Mouse (Mus musculus): ENCODE measurements around the gene Sh3gl2. TPM values are rescaled to one million over a fixed set of nuclear protein-coding genes. Genes with fewer than 3 reads are reported as not detected.

The Sh3gl2 gene
- 104 TPM in 2 replicates for polyA plus RNA-seq (2015; fragmentation: Nextera tagmentation; extraction: Ambion mirVana)

DNA sequence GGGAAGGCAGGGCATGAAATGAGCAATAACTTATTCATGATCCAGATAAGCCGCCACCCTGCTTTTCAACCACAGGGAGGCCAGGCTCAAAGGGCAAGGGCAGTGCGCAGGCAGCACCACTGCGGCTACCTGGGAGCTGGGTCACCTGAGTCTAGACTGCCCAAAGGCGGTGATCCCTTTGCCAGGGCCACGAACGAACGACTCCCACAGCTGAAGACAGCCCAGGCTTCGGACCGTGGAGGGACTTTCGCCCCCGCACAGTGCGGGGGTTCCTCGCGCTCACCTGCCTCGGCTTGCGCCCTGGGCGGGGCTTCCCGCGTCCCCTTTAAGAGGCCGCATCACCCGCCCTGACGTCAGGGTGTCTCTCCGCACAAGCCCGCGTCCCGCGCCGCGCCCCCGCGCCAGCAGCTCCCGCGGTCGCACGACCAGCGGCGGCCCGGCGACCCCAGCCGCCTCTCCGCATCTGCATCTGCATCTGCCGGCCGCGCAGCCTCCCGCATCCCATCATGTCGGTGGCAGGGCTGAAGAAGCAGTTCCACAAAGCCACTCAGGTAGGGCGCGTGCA lies at the start of gene Sh3gl2:
Sh3gl2 (plus strand) TSS at position 56 of the 565 bp plus-strand sequence.
- Histone ChIP-seq H3K36me3 (ENCODE audit: control insufficient read depth, insufficient read depth) (no peaks in the 10 kb centered on the region), H3K27me3 (replicated peaks; ENCODE audit: control insufficient read depth, insufficient read depth, low read length) (peaks cover 9% of the 10 kb centered on the region), H3K4me1 (replicated peaks; ENCODE audit: control insufficient read depth, insufficient read depth, low read length) (peaks cover 6% of the 10 kb centered on the region), H3K27ac (ENCODE audit: low read length) (peak within 1 kb of the TSS; percentile 84), H3K4me2 (ENCODE audit: low read length) (peak within 1 kb of the TSS; percentile 94), H3K4me3 (replicated peaks; ENCODE audit: low read length) (peak within 1 kb of the TSS; percentile 85), H3K9ac (replicated peaks; ENCODE audit: low read depth, low read length) (peak within 1 kb of the TSS; percentile 90), H3K9me3 (ENCODE audit: control insufficient read depth, low read length) (no peaks in the 10 kb centered on the region)
- WGBS: under 1% methylated on average over 48 of the region's 48 CpGs
- ATAC-seq: peak; percentile 87

DNA sequence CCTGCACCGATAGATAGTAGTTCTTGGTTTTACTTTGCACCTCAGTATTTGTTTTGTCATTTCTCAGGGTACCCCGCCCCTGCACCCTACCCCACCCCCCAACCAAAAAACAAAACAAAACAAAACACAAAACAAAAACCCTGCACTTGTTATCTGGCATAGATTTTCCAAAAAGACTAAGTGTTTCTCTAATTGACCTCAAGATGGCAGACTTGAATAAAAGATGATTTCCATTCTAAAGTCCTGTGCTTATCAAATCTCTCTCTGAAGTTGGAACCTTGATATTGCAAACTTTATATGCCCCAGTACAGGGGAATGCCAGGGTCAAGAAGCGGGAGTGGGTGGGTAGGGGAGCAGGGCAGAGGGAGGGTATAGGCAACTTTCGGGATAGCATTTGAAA lies 43.8 kb upstream of the Sh3gl2 start:
- no peak for ATAC-seq

DNA sequence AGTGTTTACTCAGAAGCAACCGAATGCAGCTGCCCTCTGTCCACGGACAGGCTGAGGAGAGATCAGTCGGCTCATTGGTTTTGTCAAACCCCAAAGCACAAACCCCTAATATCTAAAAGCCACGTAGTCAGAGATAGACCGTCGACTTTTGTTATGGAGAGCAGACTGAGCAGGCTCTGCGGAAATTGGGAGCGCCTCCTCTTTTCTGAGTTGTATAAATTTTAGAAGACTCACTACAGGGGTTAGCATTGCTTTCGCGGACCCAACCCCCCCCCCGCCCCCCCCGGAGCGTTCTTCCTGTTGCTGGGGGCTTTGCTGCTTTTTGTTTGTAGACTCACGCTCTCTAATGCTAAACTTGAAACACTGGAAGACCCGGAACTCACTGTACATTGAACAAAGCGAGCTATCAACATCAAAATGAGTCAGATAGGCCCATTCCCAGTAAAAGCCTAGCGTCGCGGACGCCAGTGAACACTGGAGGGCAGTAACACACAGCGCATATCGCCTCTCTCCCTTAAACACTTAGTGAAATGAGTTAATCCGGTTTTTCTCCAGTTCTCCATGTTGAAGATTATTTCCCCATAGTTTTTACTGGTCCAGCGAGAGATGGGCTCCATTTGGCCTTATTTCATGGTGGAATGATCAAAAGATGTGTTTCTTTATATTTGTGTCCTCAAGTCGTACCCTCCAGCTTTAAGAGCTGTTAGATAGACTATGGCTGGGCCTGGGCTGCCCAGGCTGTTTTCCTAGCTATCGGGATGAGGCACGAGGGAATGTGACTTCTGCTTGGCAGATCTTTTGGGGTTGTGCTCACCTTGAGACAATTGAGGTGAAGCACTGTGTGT lies 42.2 kb upstream of the Sh3gl2 start:
- peaks cover 2% of the 10 kb centered on the region; the same call in 1 of the 2 replicates for H3K4me1 ChIP-seq (replicated peaks; ENCODE audit: control insufficient read depth, insufficient read depth, low read length)
- no peak overlapping the region for H3K4me2 ChIP-seq (ENCODE audit: low read length)
- ATAC-seq: peak; percentile 96
- no peak overlapping the region for H3K9ac ChIP-seq (replicated peaks; ENCODE audit: low read depth, low read length)
- H3K27me3 ChIP-seq (replicated peaks; ENCODE audit: control insufficient read depth, insufficient read depth, low read length): no peaks in the 10 kb centered on the region; the same call in 1 of the 2 replicates
- H3K4me3 ChIP-seq (replicated peaks; ENCODE audit: low read length): no peak overlapping the region
- no peaks in the 10 kb centered on the region for H3K9me3 ChIP-seq (ENCODE audit: control insufficient read depth, low read length)
- no peaks in the 10 kb centered on the region for H3K36me3 ChIP-seq (ENCODE audit: control insufficient read depth, insufficient read depth)
- no peak overlapping the region for H3K27ac ChIP-seq (ENCODE audit: low read length)
- WGBS: 26% methylated on average over 27 of the region's 27 CpGs

More for the DNA sequence above, 43.8 kb upstream of the Sh3gl2 start:
- no peak overlapping the region for H3K4me3 ChIP-seq (replicated peaks; ENCODE audit: low read length)
- 69% methylated on average over 4 of the region's 4 CpGs for WGBS
- no peak overlapping the region for H3K27ac ChIP-seq (ENCODE audit: low read length)
- no peaks in the 10 kb centered on the region; the same call in 1 of the 2 replicates for H3K27me3 ChIP-seq (replicated peaks; ENCODE audit: control insufficient read depth, insufficient read depth, low read length)
- H3K9ac ChIP-seq (replicated peaks; ENCODE audit: low read depth, low read length): no peak overlapping the region
- H3K36me3 ChIP-seq (ENCODE audit: control insufficient read depth, insufficient read depth): no peaks in the 10 kb centered on the region
- no peak overlapping the region for H3K4me2 ChIP-seq (ENCODE audit: low read length)
- H3K4me1 ChIP-seq (replicated peaks; ENCODE audit: control insufficient read depth, insufficient read depth, low read length): peaks cover 2% of the 10 kb centered on the region; the same call in 1 of the 2 replicates
- no peaks in the 10 kb centered on the region for H3K9me3 ChIP-seq (ENCODE audit: control insufficient read depth, low read length)

DNA sequence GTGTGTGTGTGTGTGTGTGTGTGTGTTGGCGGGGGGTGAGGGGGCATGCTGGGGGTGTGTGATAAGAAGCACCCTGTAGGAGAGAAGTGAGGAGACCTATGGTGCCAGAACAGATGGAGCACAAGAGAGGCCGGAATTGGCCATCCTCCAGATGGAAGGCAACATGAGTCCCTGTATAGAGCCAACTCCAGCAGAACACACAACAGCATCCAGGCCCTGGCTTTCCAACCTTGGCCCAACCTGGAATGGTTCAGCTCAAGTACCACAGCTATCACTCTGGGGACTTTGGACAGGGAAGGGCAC lies 41.7 kb upstream of the Sh3gl2 start:
- ATAC-seq: peak; percentile 21; the same call in 1 of the 2 replicates
- WGBS: 94% methylated on average over 2 of the region's 2 CpGs
- H3K9me3 ChIP-seq (ENCODE audit: control insufficient read depth, low read length): no peaks in the 10 kb centered on the region
- no peaks in the 10 kb centered on the region; the same call in 1 of the 2 replicates for H3K27me3 ChIP-seq (replicated peaks; ENCODE audit: control insufficient read depth, insufficient read depth, low read length)
- no peak overlapping the region for H3K4me3 ChIP-seq (replicated peaks; ENCODE audit: low read length)
- H3K27ac ChIP-seq (ENCODE audit: low read length): no peak overlapping the region
- peaks cover 2% of the 10 kb centered on the region; the same call in 1 of the 2 replicates for H3K4me1 ChIP-seq (replicated peaks; ENCODE audit: control insufficient read depth, insufficient read depth, low read length)
- no peaks in the 10 kb centered on the region for H3K36me3 ChIP-seq (ENCODE audit: control insufficient read depth, insufficient read depth)
- no peak overlapping the region for H3K9ac ChIP-seq (replicated peaks; ENCODE audit: low read depth, low read length)
- H3K4me2 ChIP-seq (ENCODE audit: low read length): no peak overlapping the region

DNA sequence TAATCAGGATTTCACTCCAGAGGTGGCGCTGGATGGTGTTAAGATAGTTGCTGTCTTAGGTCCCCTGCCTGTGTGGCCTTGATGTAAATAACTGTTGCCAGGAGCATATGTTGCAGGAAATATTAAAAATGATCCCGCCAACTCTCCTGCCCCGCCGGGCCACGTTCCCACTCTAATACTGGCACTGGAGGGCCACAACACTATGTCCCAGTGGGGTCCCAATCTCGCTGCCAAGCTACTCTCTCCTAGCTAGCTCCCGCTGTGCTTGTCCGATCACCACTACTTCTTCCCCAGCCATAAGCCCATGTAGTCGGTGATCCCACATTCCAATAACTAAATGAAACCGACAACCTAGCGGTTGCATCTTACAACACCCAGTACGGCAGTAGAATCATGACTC lies 36.9 kb upstream of the Sh3gl2 start:
- H3K27ac ChIP-seq (ENCODE audit: low read length): no peak overlapping the region
- no peak overlapping the region for H3K4me3 ChIP-seq (replicated peaks; ENCODE audit: low read length)
- no peaks in the 10 kb centered on the region for H3K36me3 ChIP-seq (ENCODE audit: control insufficient read depth, insufficient read depth)
- no peaks in the 10 kb centered on the region; the same call in 1 of the 2 replicates for H3K27me3 ChIP-seq (replicated peaks; ENCODE audit: control insufficient read depth, insufficient read depth, low read length)
- H3K4me2 ChIP-seq (ENCODE audit: low read length): no peak overlapping the region
- no peak overlapping the region for H3K9ac ChIP-seq (replicated peaks; ENCODE audit: low read depth, low read length)
- H3K9me3 ChIP-seq (ENCODE audit: control insufficient read depth, low read length): no peaks in the 10 kb centered on the region
- WGBS: 93% methylated on average over 12 of the region's 12 CpGs
- H3K4me1 ChIP-seq (replicated peaks; ENCODE audit: control insufficient read depth, insufficient read depth, low read length): no peaks in the 10 kb centered on the region; the same call in 1 of the 2 replicates
- no peak for ATAC-seq

DNA sequence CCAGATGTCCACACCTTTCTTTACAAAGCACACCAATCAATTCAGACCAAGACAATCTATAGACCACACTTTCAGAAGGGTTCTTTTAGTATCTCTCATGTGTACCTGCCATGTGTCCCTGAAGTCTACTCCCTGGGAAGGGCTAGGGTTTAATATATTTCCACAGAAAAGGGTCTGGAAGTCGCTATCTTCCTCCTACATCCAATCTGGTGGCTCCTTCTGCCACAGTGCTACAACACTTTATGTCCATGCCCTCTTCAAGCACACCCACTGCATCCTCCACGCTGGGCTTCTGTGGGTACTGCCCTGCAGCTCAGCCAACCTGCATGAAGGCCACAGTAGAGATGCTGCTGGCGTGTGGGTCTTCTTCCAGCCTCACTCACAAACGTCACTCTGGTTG lies 29.5 kb upstream of the Sh3gl2 start:
- Histone ChIP-seq H3K27me3 (replicated peaks; ENCODE audit: control insufficient read depth, insufficient read depth, low read length) (no peaks in the 10 kb centered on the region), H3K4me3 (replicated peaks; ENCODE audit: low read length) (no peak overlapping the region), H3K9ac (replicated peaks; ENCODE audit: low read depth, low read length) (no peak overlapping the region), H3K27ac (ENCODE audit: low read length) (no peak overlapping the region), H3K4me1 (replicated peaks; ENCODE audit: control insufficient read depth, insufficient read depth, low read length) (no peaks in the 10 kb centered on the region), H3K36me3 (ENCODE audit: control insufficient read depth, insufficient read depth) (no peaks in the 10 kb centered on the region), H3K4me2 (ENCODE audit: low read length) (no peak overlapping the region), H3K9me3 (ENCODE audit: control insufficient read depth, low read length) (no peaks in the 10 kb centered on the region)
- WGBS: 84% methylated on average over 4 of the region's 4 CpGs
- no peak for ATAC-seq

DNA sequence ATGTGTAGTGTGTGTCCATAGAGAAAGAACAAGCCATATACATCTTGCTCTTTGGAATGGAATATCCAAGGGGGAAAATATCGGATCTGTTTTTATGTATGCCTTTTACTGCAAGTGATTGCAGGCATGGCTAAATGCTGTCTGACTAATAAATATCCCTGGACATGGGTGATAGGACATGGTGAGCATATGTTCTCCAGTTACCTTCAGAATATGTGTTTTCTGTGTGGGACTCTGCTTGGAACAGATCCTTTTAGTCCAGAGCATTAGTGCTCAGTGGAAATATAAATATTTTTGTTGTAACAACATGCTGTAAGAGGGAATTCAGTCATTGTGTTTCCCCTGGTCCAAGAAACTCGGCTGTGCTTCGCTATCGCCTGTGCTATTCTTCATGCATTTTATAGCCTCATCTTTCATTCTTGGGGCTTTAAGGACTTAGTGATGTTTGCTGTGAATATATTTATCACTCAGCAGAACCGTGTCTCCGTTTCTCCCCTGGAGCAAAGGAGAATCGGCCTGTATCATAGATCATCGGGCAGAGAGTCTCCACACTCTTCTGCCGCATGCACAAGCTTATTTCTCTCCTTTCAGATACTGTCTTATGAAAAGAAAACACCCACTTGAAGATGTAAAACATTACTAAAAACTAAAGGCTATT lies 26.4 kb upstream of the Sh3gl2 start:
- WGBS: 91% methylated on average over 9 of the region's 9 CpGs
- no peak overlapping the region for H3K4me3 ChIP-seq (replicated peaks; ENCODE audit: low read length)
- no peak for ATAC-seq

DNA sequence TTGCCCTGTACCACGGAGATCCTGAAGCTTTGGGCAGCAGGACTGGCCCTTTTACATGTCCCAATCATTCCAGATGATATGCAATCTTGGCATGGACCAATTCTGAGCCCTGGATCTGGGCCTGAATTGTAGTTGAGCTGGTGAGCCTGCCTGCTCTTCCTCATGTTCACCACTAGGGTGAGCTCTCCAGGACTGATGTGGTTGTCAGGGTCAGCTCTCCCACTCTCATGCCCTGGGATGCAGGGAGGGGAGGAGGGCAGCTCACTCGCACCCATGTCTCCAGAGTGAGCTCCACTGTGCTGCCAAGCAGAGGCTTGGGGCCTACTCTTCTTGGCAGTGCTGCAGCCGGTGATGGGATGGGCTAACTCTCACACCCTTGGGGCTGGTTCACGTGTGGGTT lies 18.9 kb upstream of the Sh3gl2 start:
- H3K9ac ChIP-seq (replicated peaks; ENCODE audit: low read depth, low read length): no peak overlapping the region
- no peaks in the 10 kb centered on the region for H3K27me3 ChIP-seq (replicated peaks; ENCODE audit: control insufficient read depth, insufficient read depth, low read length)
- ATAC-seq: no peak
- H3K4me3 ChIP-seq (replicated peaks; ENCODE audit: low read length): no peak overlapping the region
- no peak overlapping the region for H3K4me2 ChIP-seq (ENCODE audit: low read length)
- 59% methylated on average over 4 of the region's 4 CpGs for WGBS
- H3K4me1 ChIP-seq (replicated peaks; ENCODE audit: control insufficient read depth, insufficient read depth, low read length): no peaks in the 10 kb centered on the region
- no peak overlapping the region for H3K27ac ChIP-seq (ENCODE audit: low read length)
- H3K36me3 ChIP-seq (ENCODE audit: control insufficient read depth, insufficient read depth): no peaks in the 10 kb centered on the region
- H3K9me3 ChIP-seq (ENCODE audit: control insufficient read depth, low read length): no peaks in the 10 kb centered on the region

More for the DNA sequence above, 26.4 kb upstream of the Sh3gl2 start:
- no peaks in the 10 kb centered on the region for H3K4me1 ChIP-seq (replicated peaks; ENCODE audit: control insufficient read depth, insufficient read depth, low read length)
- no peak overlapping the region for H3K27ac ChIP-seq (ENCODE audit: low read length)
- no peaks in the 10 kb centered on the region for H3K36me3 ChIP-seq (ENCODE audit: control insufficient read depth, insufficient read depth)
- H3K4me2 ChIP-seq (ENCODE audit: low read length): no peak overlapping the region
- H3K9ac ChIP-seq (replicated peaks; ENCODE audit: low read depth, low read length): no peak overlapping the region
- H3K9me3 ChIP-seq (ENCODE audit: control insufficient read depth, low read length): no peaks in the 10 kb centered on the region
- H3K27me3 ChIP-seq (replicated peaks; ENCODE audit: control insufficient read depth, insufficient read depth, low read length): no peaks in the 10 kb centered on the region

DNA sequence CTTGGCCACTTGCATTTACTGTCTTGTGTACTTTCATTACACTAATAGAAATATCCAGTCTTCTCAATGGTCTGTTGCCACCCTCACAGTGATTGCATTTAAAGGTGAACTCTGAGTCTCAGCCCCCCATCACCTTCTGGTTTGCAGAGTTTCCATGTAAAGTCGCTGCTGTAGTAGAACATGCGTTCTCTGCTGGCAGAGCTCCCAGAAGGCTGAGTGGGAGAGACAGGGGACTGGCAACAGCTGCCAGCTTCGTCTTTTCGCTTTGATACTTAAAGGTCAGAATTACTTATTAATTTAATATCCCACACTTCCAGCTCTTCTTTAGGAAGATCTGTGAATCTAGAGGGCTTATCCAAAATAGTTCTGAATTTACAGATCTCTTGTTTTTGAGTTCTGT lies 8.7 kb upstream of the Sh3gl2 start:
- WGBS: 40% methylated on average over 4 of the region's 4 CpGs
- Histone ChIP-seq H3K9me3 (ENCODE audit: control insufficient read depth, low read length) (no peaks in the 10 kb centered on the region), H3K4me2 (ENCODE audit: low read length) (no peak overlapping the region), H3K4me3 (replicated peaks; ENCODE audit: low read length) (no peak overlapping the region), H3K4me1 (replicated peaks; ENCODE audit: control insufficient read depth, insufficient read depth, low read length) (no peaks in the 10 kb centered on the region), H3K36me3 (ENCODE audit: control insufficient read depth, insufficient read depth) (no peaks in the 10 kb centered on the region), H3K27ac (ENCODE audit: low read length) (no peak overlapping the region), H3K9ac (replicated peaks; ENCODE audit: low read depth, low read length) (no peak overlapping the region), H3K27me3 (replicated peaks; ENCODE audit: control insufficient read depth, insufficient read depth, low read length) (no peaks in the 10 kb centered on the region)
- ATAC-seq: no peak

All from forebrain, embryonic 16.5 days (tissue).